Mouse (Mus musculus): ENCODE measurements around the gene 1810010H24Rik.
"Not testable (repeated sequence)": the region's sequence is repeated elsewhere in the genome, so short reads cannot be mapped to it uniquely, and the experiment has no call there.

1810010H24Rik gene

DNA sequence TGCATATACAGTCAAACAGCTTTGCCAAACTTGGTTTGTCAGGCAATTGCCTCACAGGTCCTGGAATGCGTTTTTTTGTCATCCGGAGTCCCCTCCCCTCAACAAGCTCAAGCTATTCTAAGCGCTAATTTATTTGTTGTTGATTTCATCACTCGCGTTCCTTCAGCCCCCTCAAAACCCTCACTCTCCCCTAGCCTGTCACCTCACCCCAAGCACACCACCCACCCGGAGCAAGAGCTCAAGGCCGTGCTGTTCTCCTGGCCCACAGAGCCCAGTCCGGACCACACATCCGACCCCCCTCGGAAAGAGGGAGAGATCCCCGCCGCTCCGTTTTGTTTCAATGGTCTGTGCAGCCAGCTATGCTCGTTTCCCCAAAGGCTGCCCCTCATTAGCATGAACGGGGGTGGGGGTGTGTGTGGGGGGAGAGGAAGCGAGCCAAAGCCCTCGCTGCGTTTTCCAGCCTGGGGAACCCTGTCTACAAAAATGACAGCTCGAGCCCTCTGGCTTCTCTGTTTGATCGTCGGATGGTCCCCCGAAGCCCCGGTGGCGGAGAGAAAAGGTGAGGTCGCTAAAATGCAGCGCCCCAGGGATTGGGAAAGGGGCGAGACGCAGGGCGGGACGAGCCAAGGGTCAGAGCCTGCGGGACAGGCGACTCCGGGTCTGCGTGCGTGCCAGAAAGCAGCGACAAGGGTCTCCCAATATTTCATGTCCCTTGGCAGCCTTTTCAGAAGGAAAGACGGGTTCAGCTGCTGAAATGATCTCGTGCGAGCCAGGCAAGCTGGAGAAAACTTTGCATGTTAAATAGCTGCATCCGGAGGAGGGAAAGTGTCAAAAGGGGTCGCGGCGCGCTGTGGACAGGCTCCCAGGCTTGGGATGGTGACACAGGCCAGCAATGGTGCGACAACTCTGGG lies at the start of gene 1810010H24Rik:
Gene 1810010H24Rik (plus strand): TSS at position 271 of the 911 bp plus-strand sequence.
- peak; percentile 93 for DNase-seq

DNA sequence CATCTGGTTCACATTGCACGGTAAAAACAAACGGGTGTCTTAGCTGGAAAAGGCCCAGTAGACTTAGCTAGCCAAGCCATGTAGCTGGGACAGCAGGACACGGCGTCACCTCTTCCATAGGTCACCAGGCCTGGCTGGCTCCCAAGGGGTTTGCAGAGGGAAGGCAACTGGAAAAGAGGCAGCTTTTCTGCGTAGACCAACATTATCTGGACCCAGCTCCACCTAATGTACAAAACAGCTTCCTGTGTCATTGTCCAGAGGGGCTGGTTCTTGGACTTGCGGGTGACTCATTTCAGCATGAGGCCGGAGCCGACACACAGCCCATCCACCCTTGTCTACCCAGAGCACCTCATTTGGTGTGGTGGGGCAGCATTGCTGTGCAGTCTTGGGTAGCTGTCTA lies 49.3 kb upstream of the 1810010H24Rik start:
- peak; percentile 99 for DNase-seq

DNA sequence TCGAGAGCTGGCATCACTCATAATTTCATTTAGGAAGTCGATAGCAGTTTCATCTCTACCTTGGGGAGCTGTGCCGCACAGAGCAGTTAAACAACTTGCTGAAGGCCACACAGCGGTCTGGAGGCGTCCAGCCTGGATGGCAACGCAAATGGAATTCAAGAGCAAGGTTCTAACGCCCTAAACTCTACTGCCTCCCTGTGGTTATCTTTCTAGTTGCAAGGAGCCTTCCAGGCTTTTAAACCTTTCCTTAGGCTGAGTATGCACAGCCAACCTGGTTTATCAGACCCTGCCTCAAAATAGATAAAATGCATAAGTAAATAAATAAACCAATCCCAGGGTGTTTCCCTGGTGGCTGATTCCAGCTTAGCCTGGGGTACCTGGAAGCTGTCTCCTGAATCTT lies 45.0 kb upstream of the 1810010H24Rik start:
- DNase-seq: peak; percentile 91

DNA sequence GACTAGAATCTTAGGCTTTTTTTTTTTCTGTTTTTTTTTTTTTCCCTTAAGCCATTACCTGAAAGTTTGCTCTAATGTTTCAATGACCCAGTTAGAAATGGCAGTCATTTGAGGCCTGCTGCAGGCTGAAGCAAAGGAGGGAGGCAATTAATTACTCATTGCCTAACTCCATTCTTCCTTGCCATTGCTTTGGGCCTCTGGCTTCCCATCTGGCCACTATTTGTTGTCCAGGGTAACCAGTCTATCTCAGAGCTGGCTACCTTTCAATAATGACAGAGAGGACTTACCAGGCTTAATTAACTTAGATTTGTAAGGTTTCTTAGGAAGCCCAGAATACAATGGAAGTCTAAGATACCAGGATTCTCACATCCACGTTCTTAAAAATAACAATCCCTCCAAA lies 43.7 kb upstream of the 1810010H24Rik start:
- peak; percentile 86 for DNase-seq

DNA sequence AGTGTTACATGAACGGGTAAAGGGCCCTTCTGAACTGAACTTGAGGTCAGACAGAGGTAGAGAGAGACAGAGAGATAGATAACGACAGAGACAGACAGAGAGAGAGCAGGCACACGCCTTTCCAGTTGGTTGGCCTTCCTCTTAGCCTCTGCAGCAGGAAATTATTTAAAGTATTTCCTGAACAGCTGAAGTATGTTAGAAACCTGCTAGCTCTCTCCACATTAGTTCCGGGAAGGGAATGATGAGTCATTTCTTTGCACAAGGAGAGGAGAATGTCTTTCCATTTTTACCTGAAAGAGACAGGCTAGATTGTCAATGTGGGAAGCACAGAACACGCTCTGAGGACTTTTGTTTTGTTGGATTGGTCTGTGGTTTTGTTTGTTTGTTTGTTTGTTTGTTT lies 43.1 kb upstream of the 1810010H24Rik start:
- DNase-seq: no peak

DNA sequence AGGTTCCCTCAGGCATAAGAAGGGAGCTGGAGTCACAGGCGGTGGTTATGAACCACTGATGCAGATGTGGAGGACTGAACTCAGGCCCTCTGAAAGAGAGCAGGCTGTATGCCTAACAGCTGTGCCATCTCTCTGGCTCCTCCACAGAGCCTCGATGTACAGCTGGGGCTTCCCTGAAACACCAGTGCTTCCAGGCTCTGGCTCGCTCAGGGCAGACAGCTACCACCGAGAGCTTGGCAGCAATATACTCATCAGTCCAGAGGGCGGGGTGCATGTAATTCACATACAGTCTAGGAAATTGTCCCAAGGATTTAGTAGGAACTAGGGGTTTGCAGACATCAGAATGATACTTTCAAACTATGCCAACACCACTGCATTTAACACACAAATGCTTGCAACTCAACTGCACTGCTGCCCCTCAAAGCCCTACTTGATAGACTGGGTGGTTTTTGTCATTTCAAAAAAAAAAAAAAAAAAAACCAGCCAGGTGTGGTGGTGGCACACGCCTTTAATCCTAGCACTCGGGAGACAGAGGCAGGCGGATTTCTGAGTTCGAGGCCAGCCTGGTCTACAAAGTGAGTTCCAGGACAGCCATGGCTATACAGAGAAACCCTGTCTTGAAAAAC lies 39.4 kb upstream of the 1810010H24Rik start:
- DNase-seq: not testable (repeated sequence)

DNA sequence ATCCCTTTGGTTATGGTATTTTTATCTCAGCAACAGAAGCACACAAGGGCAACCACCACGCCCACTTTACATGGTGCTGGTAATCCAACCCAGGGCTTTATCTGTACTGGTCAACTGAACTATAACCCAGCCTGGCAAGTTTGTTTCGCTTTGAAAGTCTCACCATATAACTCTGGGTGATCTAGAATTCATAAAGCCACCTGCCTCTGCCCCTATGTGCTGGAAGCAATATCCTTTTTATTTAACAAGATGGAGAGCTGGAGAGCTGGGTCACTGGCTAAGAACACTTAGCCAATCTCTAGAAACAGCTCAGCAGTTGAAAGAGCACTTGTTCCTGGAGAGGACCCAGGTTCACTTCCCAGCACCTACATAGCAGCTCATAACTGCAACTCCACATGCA lies 38.1 kb upstream of the 1810010H24Rik start:
- DNase-seq: no peak

DNA sequence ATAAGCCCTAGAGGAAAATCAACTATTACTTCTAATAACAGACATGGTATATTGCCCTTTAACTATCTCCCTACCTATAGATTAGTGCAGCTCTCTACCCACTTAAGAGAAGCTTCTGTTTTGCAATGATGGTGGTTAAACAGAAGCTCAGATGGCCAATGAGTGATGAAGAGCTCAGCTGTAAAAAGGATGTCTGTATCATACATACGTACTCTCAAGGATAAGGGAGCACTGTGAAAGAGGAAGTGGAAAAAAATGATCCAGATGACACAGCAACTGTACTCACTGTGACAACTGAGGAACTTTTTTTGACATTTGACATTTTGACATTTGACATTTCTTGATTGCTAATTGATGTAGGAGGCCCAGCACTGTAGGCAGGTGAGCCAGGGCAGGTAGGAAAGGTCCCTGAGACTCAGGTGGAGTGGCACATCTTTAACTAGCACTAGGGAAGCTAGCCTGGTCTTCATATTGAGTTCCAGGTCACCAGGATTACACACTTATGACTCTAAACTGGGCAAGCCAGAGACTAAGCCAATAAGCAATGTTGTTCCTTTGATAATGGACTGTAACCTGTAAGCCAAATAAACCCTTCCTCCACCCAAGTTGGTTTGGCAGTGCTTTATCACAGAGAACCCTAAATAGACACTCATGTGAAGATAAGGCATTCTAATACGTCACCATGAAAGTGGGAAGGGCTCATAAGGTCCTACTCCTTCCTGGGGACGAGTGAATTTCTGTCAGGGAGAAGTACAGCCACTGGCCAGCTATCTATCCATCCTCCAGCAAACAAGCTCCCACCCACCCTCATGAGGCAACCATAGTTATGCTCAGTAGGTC lies 31.0 kb upstream of the 1810010H24Rik start:
- DNase-seq: peak; percentile 95

DNA sequence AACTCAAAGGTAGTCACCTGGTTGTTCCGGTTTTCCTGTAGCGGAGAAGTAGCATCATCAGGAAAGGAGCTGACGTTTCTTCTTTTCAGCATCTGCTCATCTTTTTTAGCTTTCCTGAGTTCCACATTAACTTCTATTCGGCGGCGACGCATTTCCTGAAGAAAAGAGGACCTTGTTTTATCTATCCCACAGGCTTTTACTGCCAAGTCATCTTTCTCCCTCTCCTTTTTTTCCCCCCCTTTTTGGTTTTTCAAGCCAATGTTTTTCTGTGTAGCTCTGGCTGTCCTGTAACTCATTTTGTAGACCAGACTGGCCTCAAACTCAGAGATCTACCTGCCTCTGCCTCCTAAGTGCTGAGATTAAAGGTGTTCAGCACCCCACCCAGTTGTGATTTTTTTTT lies 29.0 kb upstream of the 1810010H24Rik start:
- not testable (repeated sequence) for DNase-seq

DNA sequence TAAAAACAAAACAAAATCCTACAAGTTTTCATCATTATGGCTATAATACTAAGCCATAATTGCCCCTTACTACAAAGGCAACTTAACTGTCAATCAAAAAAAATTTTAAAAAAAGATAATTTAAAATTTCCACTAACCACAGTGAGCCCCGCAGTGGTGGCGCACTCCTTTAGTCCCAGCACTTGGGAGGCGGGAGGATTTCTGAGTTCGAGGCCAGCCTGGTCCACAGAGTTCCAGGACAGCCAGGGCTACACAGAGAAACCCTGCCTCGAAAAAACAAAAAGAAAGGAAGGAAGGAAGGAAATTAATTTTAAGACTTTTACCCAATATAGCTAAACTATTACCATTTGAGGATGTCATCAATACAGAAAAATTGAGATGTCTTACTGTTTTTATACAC lies 27.5 kb upstream of the 1810010H24Rik start:
- DNase-seq: no peak

DNA sequence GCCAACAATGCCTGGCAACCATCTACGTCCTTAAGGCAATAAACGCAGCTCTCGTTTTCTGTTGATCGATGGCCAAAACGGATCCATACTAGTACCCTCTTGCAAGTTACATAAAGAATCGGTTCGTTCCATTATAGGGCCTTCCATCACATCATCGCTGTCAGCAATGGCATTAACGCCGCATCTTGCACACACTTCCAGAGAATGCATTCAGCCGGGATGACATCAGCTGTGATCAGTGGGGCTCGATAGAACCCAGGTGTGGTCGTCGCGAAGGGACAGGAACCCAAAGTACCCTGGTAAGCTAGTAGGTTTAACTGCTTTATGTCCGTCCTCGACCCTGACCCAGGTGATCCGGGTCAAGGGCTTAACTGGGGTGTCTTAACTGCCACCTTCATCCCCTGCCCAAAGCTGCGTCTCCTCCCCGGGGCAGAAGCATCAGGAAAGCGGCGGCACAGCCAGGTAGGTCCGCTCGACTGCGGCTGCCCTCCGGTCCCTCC lies 26.8 kb upstream of the 1810010H24Rik start:
- no peak for DNase-seq

DNA sequence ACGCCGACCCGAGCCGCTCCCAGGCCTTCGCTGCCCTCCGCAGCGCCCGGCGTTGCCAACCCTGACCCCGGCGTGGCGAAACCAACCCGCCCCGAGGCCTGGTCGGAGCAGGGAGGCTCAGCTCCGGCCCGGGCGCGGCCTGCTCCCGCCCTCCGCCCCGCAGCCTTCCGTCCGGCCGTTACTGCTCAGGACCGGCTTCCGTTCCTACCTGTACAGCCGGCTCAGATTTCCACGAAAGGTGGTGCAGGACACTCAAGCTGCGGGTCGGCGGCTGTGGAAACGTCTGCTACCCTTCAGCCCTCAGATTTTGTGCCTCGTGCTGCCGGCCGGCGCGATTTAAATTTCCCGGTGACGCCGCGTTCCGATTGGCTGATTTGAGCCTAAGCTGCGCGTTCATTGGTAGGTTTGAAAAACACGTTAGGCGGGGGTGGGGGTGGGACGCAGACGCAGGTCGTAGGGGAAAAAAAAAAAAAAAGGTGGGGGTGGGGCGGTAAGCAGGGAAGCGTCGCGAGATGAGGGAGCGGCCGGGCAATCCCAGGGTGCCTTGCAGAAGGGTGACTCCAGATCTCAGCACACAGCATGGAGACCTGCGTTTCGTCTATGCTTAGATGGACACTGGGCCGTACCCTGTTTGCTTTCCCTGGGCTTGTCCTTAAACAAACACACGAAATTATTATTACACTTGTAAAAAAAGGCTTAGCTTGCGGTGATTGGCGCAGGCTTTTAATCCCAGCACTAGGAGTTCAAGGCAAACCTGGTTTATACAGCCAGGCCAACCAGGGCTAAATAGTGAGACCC lies 26.1 kb upstream of the 1810010H24Rik start, which contains the start of gene Kpna2:
Gene Kpna2 (minus strand): TSS at position 391 of the 798 bp plus-strand sequence.
- DNase-seq: peak; percentile 99

DNA sequence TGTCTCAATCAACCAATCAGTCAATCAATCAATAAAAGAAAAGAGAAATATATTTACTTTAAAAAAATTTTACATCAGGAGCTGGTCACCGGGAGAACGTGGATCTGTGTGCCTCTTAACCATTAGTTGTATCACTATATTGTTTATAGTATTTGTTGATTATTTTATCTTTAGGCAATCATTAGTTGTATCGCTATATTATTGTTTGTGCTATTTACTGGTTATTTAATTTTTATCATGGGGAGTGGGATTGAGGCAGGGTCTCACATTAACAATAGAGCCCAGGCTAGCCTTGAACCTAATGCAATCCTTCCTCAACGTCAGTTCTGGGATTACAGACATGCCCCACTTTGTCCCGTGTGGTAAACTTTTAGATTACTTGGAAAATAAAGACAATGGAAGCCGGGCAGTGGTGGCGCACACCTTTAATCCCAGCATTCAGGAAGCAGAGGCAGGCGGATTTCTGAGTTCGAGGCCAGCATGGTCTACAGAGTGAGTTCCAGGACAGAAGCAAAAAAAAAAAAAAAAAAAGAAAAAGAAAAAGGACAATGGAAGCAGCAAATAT lies 25.4 kb upstream of the 1810010H24Rik start:
- peak; percentile 84 for DNase-seq

DNA sequence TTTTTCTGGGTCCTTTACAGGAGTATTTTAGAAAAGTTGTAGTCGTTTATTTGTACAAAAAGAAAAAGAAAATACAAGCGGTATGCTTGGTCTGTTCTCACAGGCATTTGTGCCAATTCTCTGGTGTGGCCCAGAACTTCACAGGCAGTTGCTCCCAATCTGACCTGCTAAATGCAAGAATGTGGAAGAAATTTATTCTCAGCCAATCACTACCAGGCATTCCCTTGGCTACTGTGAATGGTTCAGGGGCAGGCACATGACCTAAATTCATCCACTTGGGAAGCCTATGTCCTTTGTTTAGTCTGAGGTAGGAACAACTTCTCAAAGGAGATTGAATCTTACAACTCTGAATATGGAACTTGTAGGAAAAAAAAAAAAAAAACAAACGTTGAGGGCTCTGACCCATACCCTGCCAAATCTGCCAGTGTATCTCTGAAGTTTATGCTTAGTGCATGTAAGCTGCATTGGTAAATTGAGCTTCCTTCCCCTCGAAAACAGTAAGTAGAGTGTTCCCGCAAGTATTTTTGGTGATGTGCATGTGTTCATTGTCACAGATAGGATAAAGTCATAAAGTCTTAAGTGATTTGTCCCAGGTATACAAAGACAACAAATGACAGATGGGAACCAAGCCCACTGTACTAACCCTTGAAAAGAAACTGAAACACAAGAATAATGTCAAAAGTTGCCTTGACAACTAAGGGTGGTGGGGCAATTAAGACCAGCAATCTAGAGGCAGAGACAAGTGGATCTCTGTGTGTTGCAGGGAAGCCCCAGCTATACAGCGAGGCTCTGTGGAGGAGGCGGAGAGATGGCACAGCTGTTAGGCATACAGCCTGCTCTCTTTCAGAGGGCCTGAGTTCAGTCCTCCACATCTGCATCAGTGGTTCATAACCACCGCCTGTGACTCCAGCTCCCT lies 23.5 kb upstream of the 1810010H24Rik start:
- DNase-seq: peak; percentile 78

DNA sequence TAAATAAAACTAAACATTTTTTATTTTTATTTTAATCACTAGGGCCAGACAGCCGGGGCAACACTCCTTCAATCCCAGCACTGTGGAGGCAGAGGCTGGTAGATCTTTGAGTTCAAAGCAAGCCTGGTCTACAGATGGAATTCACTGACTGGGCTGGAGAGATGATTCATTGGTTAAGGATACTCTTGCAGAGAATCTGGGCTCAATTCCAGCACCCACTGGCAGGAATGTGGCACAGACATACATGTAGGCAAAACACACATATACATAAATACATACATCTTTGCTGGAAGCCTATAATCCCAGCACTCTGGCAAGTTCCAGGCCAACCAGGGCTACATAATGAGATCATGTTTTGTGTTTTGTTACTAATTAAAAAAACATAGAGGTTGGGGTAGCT lies 19.9 kb upstream of the 1810010H24Rik start:
- no peak for DNase-seq

DNA sequence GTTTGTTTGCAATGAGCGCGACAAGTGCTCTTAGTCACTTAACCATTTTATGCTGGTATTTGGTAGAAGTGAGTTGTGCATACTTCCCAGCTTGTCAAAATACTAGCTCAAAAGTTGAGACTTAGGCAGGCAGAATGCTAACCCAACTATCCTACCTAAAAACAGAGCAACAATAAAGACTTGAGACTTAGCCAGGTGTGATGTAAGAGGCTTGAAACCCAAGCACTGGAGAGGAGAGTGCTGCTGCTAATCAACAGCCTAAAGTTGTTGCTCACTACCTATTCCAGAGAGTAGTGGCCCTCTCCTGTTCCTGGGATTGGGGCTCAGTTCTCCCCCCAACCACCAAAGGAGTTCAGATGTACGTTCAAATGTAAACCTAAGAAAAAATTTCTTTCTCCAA lies 15.0 kb upstream of the 1810010H24Rik start:
- no peak for DNase-seq

DNA sequence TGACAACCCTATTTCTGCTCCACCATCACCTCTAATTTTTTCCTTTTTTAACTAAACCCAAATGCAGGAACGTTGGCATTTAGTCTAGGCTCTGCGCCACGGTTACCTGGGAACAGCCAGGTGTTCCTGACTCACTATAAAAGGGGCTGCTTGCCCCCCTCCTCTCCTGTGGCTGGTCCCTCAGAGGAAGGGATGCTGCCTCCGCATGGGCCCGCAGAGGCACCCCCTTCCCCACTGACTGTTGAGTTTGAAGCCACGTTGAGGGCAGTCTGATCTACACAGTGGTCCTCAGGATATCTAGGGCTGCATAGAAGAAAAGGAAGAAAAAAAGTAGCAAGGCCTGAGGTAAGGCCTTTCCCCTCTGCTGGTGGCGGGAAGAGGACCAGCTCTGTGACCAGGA lies 14.3 kb upstream of the 1810010H24Rik start:
- DNase-seq: peak; percentile 91

DNA sequence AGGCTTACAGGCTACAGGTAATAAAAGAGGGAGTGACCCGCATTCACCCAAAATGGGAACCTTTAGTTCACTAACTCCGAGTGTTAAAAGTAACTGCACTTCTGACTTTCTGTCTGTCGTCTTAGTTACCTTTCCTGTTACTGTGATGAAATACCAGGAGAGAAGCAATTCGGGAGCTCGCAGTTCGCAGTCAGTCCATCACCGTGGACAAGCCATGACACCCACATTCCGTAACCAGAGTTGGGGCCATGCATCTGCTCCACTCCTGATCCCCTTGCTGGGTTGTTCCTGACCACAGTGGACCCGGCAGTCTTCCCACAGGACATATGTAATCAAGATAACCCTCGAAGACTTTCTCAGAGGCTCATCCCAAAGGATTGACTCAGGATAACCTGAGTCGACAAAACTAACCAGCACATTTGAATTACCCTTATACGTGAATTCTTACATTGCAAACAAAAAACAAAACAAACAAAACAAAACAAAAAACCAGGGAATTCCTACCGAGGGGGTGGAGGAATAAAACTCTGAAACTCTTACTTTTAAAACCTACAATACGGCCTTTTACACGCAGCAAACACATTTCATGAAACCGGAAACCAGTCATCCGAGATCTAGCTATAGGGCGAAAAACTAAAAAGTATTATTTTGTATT lies 13.7 kb upstream of the 1810010H24Rik start:
- DNase-seq: peak; percentile 92

DNA sequence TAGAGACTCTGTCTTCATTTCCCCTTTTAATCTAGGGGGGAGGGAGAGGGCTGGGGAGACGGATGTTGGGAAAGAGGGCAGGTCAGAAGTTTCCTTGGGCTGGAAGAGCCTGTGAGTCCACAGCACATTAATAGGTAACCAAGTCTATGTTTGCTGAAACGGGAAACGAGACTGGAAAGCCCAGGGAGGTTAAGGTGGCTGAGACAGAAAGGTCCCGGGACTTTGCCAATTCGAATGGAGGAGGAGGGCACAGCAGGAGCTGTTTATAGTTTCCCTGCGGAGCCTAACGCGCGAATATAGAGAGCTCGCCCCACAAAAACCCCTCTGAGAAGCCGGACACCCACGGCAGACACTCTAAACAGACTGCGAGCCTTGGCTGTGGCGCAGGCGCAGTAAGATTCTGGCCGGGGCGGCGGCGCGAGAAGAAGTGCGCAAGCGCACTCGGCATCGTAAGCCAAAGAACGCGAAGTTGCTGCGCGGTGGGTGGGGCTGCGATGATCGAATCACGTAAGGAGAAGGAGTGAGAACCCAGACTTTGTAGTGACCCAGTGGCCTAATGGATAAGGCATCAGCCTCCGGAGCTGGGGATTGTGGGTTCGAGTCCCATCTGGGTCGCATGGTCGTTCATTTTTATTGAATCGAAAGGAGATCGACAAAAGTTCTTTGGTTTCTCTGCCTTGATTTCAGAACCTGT lies 13.0 kb upstream of the 1810010H24Rik start:
- peak; percentile 100 for DNase-seq

Data from heart, adult 11 months (tissue).